Mouse (Mus musculus) heart, postnatal 0 days (tissue): ENCODE measurements around the gene Adh5. TPM values are rescaled to one million over a fixed set of nuclear protein-coding genes. Genes with fewer than 3 reads are reported as not detected.

Source experiments
- ATAC-seq: fragments of 200-750 bp; cut with Nextera tagmentation; 2 replicates; pipeline ENCODE4 v1.8.0; 2017; ENCODE audit warnings: low read depth, moderate number of reproducible peaks, moderate library complexity; ENCODE audit not compliant: insufficient read depth
- DNase-seq: peaks from one replicate; pipeline ENCODE4 v3.0.0-alpha.2; 2016; ENCODE audit warnings: low spot score
- H3K27ac ChIP-seq: fragments of 300-500 bp; sonication (generic); 2 replicates; pipeline ENCODE4 v1.5.1; 2014; ENCODE audit warnings: low read depth, mild to moderate bottlenecking
- H3K27me3 ChIP-seq: fragments of 300-500 bp; sonication (generic); 2 replicates; pipeline ENCODE4 v1.6.1; 2014; ENCODE audit warnings: low read length, mixed read lengths; ENCODE audit not compliant: control insufficient read depth, insufficient read depth
- H3K36me3 ChIP-seq: fragments of 300-500 bp; sonication (generic); replicated peaks from 2 replicates; pipeline ENCODE4 v1.6.1; 2014; ENCODE audit warnings: low read length, mixed read lengths; ENCODE audit not compliant: control insufficient read depth, insufficient read depth
- H3K4me1 ChIP-seq: fragments of 300-500 bp; sonication (generic); 2 replicates; pipeline ENCODE4 v1.6.1; 2014; ENCODE audit warnings: antibody characterized with exemption; ENCODE audit not compliant: control insufficient read depth, insufficient read depth
- H3K4me2 ChIP-seq: fragments of 300-500 bp; sonication (generic); 2 replicates; pipeline ENCODE4 v1.6.1; 2014; ENCODE audit warnings: low read depth, mild to moderate bottlenecking, low read length, moderate library complexity
- H3K4me3 ChIP-seq: fragments of 300-500 bp; sonication (generic); 2 replicates; pipeline ENCODE4 v1.5.1; 2014; ENCODE audit warnings: low read depth, low read length
- H3K9ac ChIP-seq: fragments of 300-500 bp; sonication (generic); replicated peaks from 2 replicates; pipeline ENCODE4 v1.6.1; 2014; ENCODE audit warnings: low read depth, low read length, mixed read lengths
- H3K9me3 ChIP-seq: fragments of 300-500 bp; sonication (generic); replicated peaks from 2 replicates; pipeline ENCODE4 v1.6.1; 2016; ENCODE audit warnings: low read length; ENCODE audit not compliant: control insufficient read depth
- CTCF ChIP-seq: IDR thresholded peaks from 2 replicates; pipeline ENCODE4 v1.5.1; 2016; ENCODE audit warnings: antibody characterized with exemption, control low read depth, low read depth
- EP300 ChIP-seq: IDR thresholded peaks from 2 replicates; pipeline ENCODE4 v1.6.1; 2016; ENCODE audit warnings: antibody characterized with exemption, low read depth
- WGBS: fragments of 180-500 bp; shearing (Covaris S2); extraction: QIAGEN DNeasy Blood & Tissue Kit; methylation state at CpG from one replicate; pipeline ENCODE4 v1.1.7; 2014; 5-methylcytosine and 5-hydroxymethylcytosine counted together
- polyA plus RNA-seq: library from polyadenylated mRNA; unstranded; fragments of >200 nt; fragmentation: Nextera tagmentation; extraction: Ambion mirVana; gene quantifications from 2 replicates; pipeline ENCODE4 v1.2.1, GENCODE M21; 2015
- total RNA-seq: library from RNA; depleted of rRNA; stranded (reverse); fragments of >200 nt; gene quantifications from 2 replicates; pipeline ENCODE4 v1.2.3, GENCODE M21; 2014; ENCODE audit warnings: low replicate concordance

Adh5 gene
- total and polyA plus RNA-seq, 2 experiments from 2014 or later, result 137 to 169 TPM

GRCm38 (mm10) chr3:138489327-138490033 is 46.6 kb downstream of the Adh5 start, which contains the start of gene Metap1:
Gene Metap1, minus strand, starts transcription at chr3:138489515.
- TF ChIP-seq CTCF, result peak; percentile 25; the same call in 1 of the 2 replicates
- TF ChIP-seq EP300, result no peak
- Histone ChIP-seq H3K27me3 (no peaks in the 10 kb centered on the region), H3K27ac (peak within 1 kb of the TSS; percentile 81), H3K4me3 (peak within 1 kb of the TSS; percentile 93), H3K9me3 (no peaks in the 10 kb centered on the region), H3K36me3 (no peaks in the 10 kb centered on the region; the same call in 1 of the 2 replicates), H3K9ac (peak within 1 kb of the TSS; percentile 85), H3K4me1 (peaks cover 9% of the 10 kb centered on the region), H3K4me2 (peak within 1 kb of the TSS; percentile 66)
- ATAC-seq (peak; percentile 98), DNase-seq (peak; percentile 93)
- WGBS, result under 1% methylated on average over 39 of the region's 65 CpGs

GRCm38 (mm10) chr3:138490034-138490337 is 47.1 kb downstream of the Adh5 start:
- Histone ChIP-seq H3K9me3 (no peaks in the 10 kb centered on the region), H3K9ac (peak overlapping the region; percentile 52; the same call in 1 of the 2 replicates), H3K4me3 (peak overlapping the region; percentile 93), H3K4me1 (peaks cover 9% of the 10 kb centered on the region), H3K27me3 (no peaks in the 10 kb centered on the region), H3K27ac (0 out of 2 replicates have a peak overlapping the region, but pooled peaks have one; percentile 19), H3K4me2 (peak overlapping the region; percentile 66), H3K36me3 (no peaks in the 10 kb centered on the region)
- TF ChIP-seq CTCF, result no peak
- TF ChIP-seq EP300, result no peak
- 19% methylated on average over 6 of the region's 6 CpGs for WGBS
- no peak for DNase-seq
- no peak for ATAC-seq

GRCm38 (mm10) chr3:138493668-138494067 is 50.8 kb downstream of the Adh5 start:
- H3K27me3 ChIP-seq, result no peaks in the 10 kb centered on the region
- no peak overlapping the region for H3K9ac ChIP-seq
- DNase-seq (no peak), ATAC-seq (no peak)
- no peaks in the 10 kb centered on the region for H3K4me1 ChIP-seq
- no peak overlapping the region for H3K4me3 ChIP-seq
- WGBS, result 77% methylated on average over 3 of the region's 3 CpGs
- no peaks in the 10 kb centered on the region for H3K9me3 ChIP-seq
- no peak overlapping the region for H3K27ac ChIP-seq
- TF ChIP-seq CTCF, result no peak
- TF ChIP-seq EP300, result no peak
- no peaks in the 10 kb centered on the region for H3K36me3 ChIP-seq
- no peak overlapping the region for H3K4me2 ChIP-seq

- Histone ChIP-seq H3K9ac (no peak overlapping the region), H3K9me3 (no peaks in the 10 kb centered on the region), H3K4me3 (no peak overlapping the region), H3K4me2 (no peak overlapping the region), H3K27me3 (no peaks in the 10 kb centered on the region), H3K4me1 (no peaks in the 10 kb centered on the region), H3K36me3 (no peaks in the 10 kb centered on the region), H3K27ac (no peak overlapping the region)
- ATAC-seq (no peak), DNase-seq (no peak)
- no peak for TF ChIP-seq EP300
- no peak for TF ChIP-seq CTCF
- WGBS, result 60% methylated on average over 1 of the region's 1 CpGs
Measured at GRCm38 (mm10) chr3:138494565-138494964, 51.7 kb downstream of the Adh5 start.

GRCm38 (mm10) chr3:138495166-138496145 is 52.6 kb downstream of the Adh5 start:
- no peaks in the 10 kb centered on the region for H3K9me3 ChIP-seq
- H3K4me2 ChIP-seq, result no peak overlapping the region
- no peaks in the 10 kb centered on the region for H3K27me3 ChIP-seq
- 73% methylated on average over 11 of the region's 11 CpGs for WGBS
- TF ChIP-seq CTCF (no peak), EP300 (no peak)
- no peak overlapping the region for H3K27ac ChIP-seq
- no peak for ATAC-seq
- no peak overlapping the region for H3K4me3 ChIP-seq
- H3K4me1 ChIP-seq, result no peaks in the 10 kb centered on the region
- H3K9ac ChIP-seq, result no peak overlapping the region
- no peaks in the 10 kb centered on the region for H3K36me3 ChIP-seq
- no peak for DNase-seq
